Mouse (Mus musculus) gastrocnemius, adult 2 months (tissue): ENCODE measurements around the gene Upk3a. TPM values are rescaled to one million over a fixed set of nuclear protein-coding genes. Genes with fewer than 3 reads are reported as not detected.
"Not testable (repeated sequence)": the region's sequence is repeated elsewhere in the genome, so short reads cannot be mapped to it uniquely, and the experiment has no call there.

Experiments used
- DNase-seq: peaks from one replicate; pipeline ENCODE4 v3.0.0; 2022
- H3K27ac ChIP-seq: fragments of 200-600 bp; 2 replicates; pipeline ENCODE4 v1.8.1; 2022; ENCODE audit warnings: mild to moderate bottlenecking
- H3K4me3 ChIP-seq: fragments of 200-600 bp; 2 replicates; pipeline ENCODE4 v1.8.1; 2022; ENCODE audit warnings: mild to moderate bottlenecking, moderate library complexity
- CTCF ChIP-seq: fragments of 200-600 bp; IDR thresholded peaks from 2 replicates; pipeline ENCODE4 v1.8.1; 2022; ENCODE audit warnings: antibody characterized with exemption, mild to moderate bottlenecking, moderate library complexity
- intact Hi-C: fragments of 180-260 bp; cut with DNase I; formaldehyde crosslinking; loops from one replicate; pipeline ENCODE4 v1.15.1; 2025
- total RNA-seq, 2 experiments: library from RNA; stranded (reverse); gene quantifications; 2 replicates each; pipeline ENCODE4 v1.2.3; 2021

Upk3a gene
- total RNA-seq, 2 experiments from 2014 or later, result not detected

GRCm38 (mm10) chr15:85009666-85010065 is 7.3 kb upstream of the Upk3a start:
- Histone ChIP-seq H3K4me3 (no peak overlapping the region), H3K27ac (no peak overlapping the region)
- intact Hi-C loops, result no loop called here
- no peak for TF ChIP-seq CTCF
- DNase-seq, result no peak

DNA sequence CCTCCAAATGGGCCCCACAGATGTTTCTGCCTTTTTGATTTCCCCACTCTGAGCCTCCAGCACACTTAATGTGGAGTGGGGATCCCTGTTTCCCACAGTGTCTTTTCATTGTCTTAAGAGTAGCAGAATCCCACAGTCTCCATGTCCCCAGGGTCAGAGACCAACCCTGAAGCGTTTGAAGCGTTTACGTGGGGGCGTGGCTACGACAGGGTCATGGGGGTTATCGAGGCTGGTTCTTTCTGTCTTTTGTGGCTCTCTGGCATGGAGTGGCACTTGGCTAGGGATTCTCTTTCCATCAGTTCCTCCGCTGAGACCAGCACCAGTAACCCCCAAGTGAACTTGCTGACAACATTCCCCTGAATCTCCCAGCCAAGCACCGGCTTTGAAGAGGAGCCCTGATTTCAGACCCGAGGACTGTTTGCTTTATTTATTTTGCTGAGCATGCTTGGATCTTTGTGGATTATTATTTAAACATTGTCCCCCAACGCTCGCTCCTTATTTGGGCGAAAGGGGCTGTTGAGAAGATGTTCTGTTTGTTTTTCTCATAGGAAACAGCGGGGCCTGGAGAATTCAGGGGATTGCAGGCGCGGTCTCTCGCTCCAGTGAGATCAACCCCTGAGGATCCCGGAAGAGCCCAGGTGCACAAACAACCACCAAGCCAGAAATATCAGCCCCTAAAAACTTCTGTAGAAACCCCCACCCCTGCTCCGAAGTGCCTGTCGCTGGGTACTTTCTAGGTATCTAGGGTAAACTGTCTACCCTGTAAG is 4.9 kb upstream of the Upk3a start:
- TF ChIP-seq CTCF, result no peak
- Histone ChIP-seq H3K4me3 (peak overlapping the region; percentile 45), H3K27ac (peak overlapping the region; percentile 41)
- DNase-seq, result no peak
- intact Hi-C loops, result no loop called here

- no peak for DNase-seq
- no peak for TF ChIP-seq CTCF
- no peak overlapping the region for H3K27ac ChIP-seq
These were observed 4.3 kb upstream of the Upk3a start for GRCm38 (mm10) chr15:85012662-85013054.

DNA sequence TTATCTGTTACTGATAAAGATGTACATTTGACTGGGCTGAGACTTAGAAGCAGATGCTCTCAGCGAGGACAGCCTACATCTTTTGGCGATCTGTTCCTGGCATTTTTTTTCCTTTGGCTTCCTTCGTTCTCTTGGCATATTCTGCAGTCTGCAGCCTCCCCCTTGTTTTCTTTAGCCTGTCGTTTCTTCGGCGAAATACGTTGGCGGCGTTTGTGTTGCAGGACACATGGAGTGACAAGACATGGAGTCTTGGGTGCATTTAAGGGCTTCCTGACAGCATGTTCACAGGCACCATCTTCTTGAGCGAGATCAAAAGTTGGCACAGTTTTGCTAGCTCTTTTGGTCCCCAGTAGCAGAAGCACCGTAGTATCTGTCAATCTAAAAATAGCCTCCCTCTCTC is 1.2 kb upstream of the Upk3a start:
- peak; percentile 5 for DNase-seq
- intact Hi-C loops, result no loop called here

More at GRCm38 (mm10) chr15:85012662-85013054, 4.3 kb upstream of the Upk3a start:
- peak overlapping the region; percentile 45 for H3K4me3 ChIP-seq
- intact Hi-C loops, result no loop called here

DNA sequence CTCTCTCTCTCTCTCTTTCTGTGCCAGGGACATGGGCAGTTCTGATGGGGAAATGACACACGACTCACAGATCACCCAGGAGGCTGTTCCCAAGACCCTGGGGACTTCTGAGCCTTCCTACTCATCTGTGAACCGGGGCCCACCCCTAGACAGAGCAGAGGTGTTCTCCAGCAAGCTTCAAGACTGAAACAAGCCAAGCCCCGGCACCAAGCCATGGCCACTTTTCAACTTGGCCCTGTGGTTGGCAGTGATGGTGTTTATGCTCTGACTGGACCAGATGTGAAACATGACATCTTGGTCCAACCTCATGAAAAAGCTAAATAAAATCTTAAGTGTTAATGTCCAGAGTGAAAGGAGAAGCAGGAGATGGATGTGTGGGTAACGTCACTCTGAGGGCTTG is 5.3 kb downstream of the Upk3a start:
- no peak overlapping the region for H3K27ac ChIP-seq
- TF ChIP-seq CTCF, result no peak
- no peak overlapping the region for H3K4me3 ChIP-seq
- DNase-seq, result peak; percentile 57
- intact Hi-C loops, result no loop called here

More for the DNA sequence above, 1.2 kb upstream of the Upk3a start:
- H3K4me3 ChIP-seq, result no peak overlapping the region
- H3K27ac ChIP-seq, result no peak overlapping the region
- TF ChIP-seq CTCF, result no peak

DNA sequence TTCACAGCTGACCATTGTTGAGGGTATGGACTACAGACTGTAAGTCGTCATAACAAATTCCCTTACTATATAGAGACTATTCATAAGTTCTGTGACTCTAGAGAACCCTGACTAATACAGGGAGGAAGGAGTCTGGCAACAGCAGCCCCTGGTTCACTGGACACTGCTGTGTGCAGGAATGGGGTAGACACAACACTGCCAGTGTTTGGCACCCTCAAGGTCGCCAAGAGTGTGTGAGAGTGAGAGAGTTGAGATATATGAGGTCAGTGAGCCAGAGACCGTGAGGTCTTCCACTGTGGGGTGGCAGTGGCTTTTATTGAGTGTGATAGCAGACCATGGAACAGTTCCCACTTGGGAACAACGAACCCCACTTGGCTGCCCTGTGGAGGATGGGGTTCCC is 9.3 kb downstream of the Upk3a start:
- Histone ChIP-seq H3K27ac (no peak overlapping the region), H3K4me3 (no peak overlapping the region)
- intact Hi-C loops, result no loop called here
- no peak for DNase-seq
- TF ChIP-seq CTCF, result no peak

GRCm38 (mm10) chr15:85027740-85028139 is 10.8 kb downstream of the Upk3a start:
- no peak for TF ChIP-seq CTCF
- Histone ChIP-seq H3K4me3 (no peak overlapping the region), H3K27ac (no peak overlapping the region)
- intact Hi-C loops, result no loop called here
- no peak for DNase-seq

DNA sequence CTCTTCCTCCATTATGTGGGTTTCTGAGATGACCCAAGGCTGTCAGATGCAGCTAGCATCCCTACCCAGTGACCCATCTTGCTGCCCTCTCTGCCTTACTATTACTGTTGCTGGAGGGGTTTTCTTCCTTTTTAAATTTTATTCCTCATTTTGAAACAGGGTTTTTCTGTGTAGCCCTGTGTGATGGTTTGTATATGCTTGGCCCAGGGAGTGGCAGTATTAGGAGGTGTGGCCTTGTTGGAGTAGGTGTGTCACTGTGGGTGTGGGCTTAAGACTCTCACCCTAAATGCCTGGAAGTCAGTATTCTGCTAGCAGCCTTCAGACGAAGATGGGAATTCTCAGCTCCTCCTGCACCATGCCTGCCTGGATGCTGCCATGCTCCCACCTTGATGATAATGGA is 11.7 kb downstream of the Upk3a start, which contains the start of gene Fam118a:
Gene Fam118a (plus strand): TSS at position 301 of the 400 bp plus-strand sequence.
- H3K4me3 ChIP-seq, result 0 out of 2 replicates have a peak within 1 kb of the TSS, but pooled peaks have one; percentile 19
- intact Hi-C loops, DNase-seq, H3K27ac ChIP-seq: not testable (repeated sequence)

- H3K27ac ChIP-seq, DNase-seq, intact Hi-C loops: not testable (repeated sequence)
- H3K4me3 ChIP-seq, result peak overlapping the region; percentile 19; the same call in 1 of the 2 replicates
These were observed 13.7 kb downstream of the Upk3a start for GRCm38 (mm10) chr15:85030643-85031042.

DNA sequence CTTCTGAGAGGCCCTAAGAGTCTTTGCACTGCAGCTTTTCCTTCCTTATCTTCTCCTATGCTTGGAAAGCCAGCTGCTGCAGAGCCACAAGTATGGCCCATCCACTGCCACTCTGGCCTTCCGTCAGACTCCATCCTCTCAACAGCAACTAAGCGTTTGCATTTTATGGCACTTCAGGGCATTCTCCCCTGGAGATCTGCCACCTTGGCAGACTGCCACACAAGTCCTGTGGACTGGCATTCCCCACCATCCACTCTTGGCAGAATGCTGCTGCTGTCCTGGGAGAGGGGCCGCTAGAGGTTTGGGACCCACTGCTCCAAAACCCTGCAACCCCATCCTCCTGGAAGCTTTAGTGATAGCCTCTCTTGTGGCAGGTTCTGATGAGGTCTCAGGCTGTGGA is 14.9 kb downstream of the Upk3a start:
- peak overlapping the region; percentile 3; the same call in 1 of the 2 replicates for H3K4me3 ChIP-seq
- intact Hi-C loops, result no loop called here
- no peak for DNase-seq
- H3K27ac ChIP-seq, result no peak overlapping the region
- no peak for TF ChIP-seq CTCF

- DNase-seq, H3K4me3 ChIP-seq, intact Hi-C loops, H3K27ac ChIP-seq: not testable (repeated sequence)
These were observed 17.0 kb downstream of the Upk3a start for GRCm38 (mm10) chr15:85033916-85034315.

DNA sequence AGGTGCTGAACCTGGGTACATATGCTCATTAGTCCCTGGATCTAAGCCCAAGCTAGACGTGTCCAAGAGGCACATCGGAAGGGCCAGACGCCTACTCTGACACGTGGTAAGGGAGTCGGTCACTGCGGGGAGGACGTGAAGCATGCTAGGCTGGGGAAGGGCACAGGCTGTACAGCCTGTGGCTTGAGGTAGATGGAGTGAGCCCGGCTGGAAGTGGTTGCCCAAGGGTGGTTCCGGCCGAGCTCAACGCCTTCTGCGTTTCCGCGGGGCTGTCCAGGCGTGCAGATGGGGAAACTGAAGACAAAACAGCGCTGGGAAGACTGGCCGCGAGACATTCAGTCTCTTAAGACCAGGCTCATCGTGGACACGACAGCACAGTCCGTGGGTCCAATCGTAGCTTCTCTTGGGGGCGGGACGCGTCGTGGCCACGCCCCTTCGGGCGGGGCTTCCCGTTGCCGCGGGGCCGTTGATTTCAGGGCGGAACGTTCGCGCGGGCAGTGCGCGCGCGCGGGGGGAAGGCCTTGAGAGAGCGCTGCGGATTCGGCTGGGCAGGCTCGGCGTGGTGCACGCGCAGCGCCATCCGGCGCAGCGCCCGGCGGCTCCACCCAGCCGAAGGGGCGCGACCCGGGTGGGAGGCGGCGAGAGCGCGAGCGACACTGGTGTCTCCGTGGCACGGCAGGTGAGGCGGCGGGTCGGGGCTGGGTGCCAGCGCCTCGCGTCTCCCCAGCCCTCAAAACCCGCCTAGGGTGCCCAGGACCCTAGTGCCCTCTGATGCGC is 19.8 kb downstream of the Upk3a start:
- Histone ChIP-seq H3K27ac (peak overlapping the region; percentile 80), H3K4me3 (peak overlapping the region; percentile 97)
- no peak for TF ChIP-seq CTCF
- intact Hi-C loops, result loop anchor here (2.0 kb wide), 1 partner anchor 36 kb away; no protein-coding TSS in a partner anchor
- peak; percentile 98 for DNase-seq

DNA sequence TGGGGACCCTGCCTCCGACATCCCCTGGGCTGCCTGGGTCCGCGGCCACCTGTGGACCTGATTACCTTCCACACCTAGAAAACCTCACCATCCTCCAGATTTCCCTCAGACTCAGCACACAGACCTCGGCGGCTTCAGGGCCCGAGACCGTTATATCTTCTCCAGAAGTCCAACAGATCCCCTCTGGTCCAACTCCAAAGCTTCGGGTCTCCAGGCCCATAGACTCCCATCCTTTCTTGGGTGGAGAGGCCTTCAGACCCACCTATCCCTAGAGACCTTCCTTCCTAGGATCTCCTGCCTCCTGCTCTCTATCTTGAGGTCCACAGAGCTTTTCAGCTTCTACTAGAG is 20.4 kb downstream of the Upk3a start:
- H3K27ac ChIP-seq, result peak overlapping the region; percentile 80
- no peak for TF ChIP-seq CTCF
- no peak for DNase-seq
- H3K4me3 ChIP-seq, result peak overlapping the region; percentile 97
- intact Hi-C loops, result loop anchor here (2.0 kb wide), 1 partner anchor 37 kb away; no protein-coding TSS in a partner anchor
